Mouse (Mus musculus): Measurements from ENCODE around the gene Retsat.

DNA sequence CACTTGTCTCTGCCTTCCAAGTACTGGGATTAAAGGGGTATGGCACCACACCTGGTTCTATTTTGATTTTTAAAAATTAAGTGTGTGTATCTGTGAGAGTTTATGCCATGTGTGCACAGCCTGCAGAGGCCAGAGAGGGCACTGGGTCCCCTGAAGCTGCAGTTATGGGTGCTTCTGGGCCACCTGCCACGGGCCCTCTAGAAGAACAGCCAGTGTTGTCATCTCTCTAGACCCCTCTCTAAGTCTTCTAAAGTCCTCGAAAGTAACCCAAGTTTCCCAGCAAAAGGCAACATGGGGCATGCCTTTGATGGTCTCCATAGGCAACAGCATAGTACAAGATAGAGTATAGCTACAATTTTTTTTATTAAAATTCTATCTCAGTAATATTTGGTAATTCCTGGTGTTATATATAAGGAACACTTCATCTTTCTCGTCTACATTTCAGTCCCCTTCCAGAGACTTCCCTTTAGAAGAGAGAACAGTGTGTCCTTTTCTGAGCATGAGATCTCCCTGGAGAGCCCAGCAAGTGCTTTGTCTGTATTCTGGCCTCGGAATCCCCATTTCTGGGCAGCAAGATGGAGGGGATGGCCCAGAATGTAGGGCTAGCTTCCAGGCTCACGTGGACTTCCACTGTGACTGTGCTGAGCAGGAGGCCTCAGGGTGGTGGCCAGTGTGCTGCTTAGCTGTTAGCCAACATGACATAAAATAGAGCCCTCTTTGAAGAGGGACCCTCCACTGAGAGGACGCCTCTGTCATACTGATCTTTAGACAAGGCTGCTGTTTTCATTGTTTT lies 5.1 kb upstream of the Retsat start:
- TF ChIP-seq CTCF (IDR thresholded peaks at IDR 0.05; ENCODE audit: control insufficient read depth, insufficient read depth, insufficient read length) (no peak), MAX (IDR thresholded peaks at IDR 0.05) (no peak), USF1 (IDR thresholded peaks at IDR 0.05; ENCODE audit: low read depth) (no peak), FOSL1 (IDR thresholded peaks at IDR 0.05; ENCODE audit: insufficient read depth, low read length, poor library complexity, severe bottlenecking) (no peak), MYOG (IDR thresholded peaks at IDR 0.05; ENCODE audit: control insufficient read depth, extremely low read depth, insufficient read length) (no peak), MYOD1 (IDR thresholded peaks at IDR 0.05; ENCODE audit: control insufficient read depth, insufficient read length, low read depth) (no peak), CEBPB (IDR thresholded peaks at IDR 0.05; ENCODE audit: low read depth) (no peak)
